Mouse (Mus musculus) lung, postnatal 0 days (tissue): ENCODE results near the gene Sorl1. TPM values are rescaled to one million over a fixed set of nuclear protein-coding genes. Genes with fewer than 3 reads are reported as not detected.

Experiments used
- ATAC-seq: fragments of 200-750 bp; cut with Nextera tagmentation; 2 replicates; pipeline ENCODE4 v1.8.0; 2017; ENCODE audit warnings: moderate library complexity
- DNase-seq: peaks from one replicate; pipeline ENCODE4 v3.0.0-alpha.2; 2016; ENCODE audit warnings: low spot score
- H3K27ac ChIP-seq: fragments of 300-500 bp; sonication (generic); 2 replicates; pipeline ENCODE4 v1.5.1; 2014; ENCODE audit warnings: antibody characterized with exemption, mild to moderate bottlenecking, low read length, mixed read lengths
- H3K27me3 ChIP-seq: fragments of 300-500 bp; sonication (generic); replicated peaks from 2 replicates; pipeline ENCODE4 v1.6.1; 2014; ENCODE audit warnings: low read length, mixed read lengths; ENCODE audit not compliant: insufficient read depth
- H3K36me3 ChIP-seq: fragments of 300-500 bp; sonication (generic); 2 replicates; pipeline ENCODE4 v1.6.1; 2014; ENCODE audit warnings: low read length, mixed read lengths; ENCODE audit not compliant: insufficient read depth
- H3K4me1 ChIP-seq: fragments of 300-500 bp; sonication (generic); 2 replicates; pipeline ENCODE4 v1.6.1; 2014; ENCODE audit warnings: antibody characterized with exemption, low read depth, low read length, mixed read lengths; ENCODE audit not compliant: insufficient read depth
- H3K4me2 ChIP-seq: fragments of 300-500 bp; sonication (generic); replicated peaks from 2 replicates; pipeline ENCODE4 v1.6.1; 2014; ENCODE audit warnings: low read depth, mild to moderate bottlenecking, low read length, moderate library complexity, mixed read lengths
- H3K4me3 ChIP-seq: fragments of 300-500 bp; sonication (generic); 2 replicates; pipeline ENCODE4 v1.5.1; 2014; ENCODE audit warnings: low read depth, low read length
- H3K9ac ChIP-seq: fragments of 300-500 bp; sonication (generic); replicated peaks from 2 replicates; pipeline ENCODE4 v1.6.1; 2014; ENCODE audit warnings: low read depth, mild to moderate bottlenecking
- H3K9me3 ChIP-seq: fragments of 300-500 bp; sonication (generic); 2 replicates; pipeline ENCODE4 v1.6.1; 2016; ENCODE audit warnings: low read length, mixed read lengths
- CTCF ChIP-seq: IDR thresholded peaks from 2 replicates; pipeline ENCODE4 v1.5.1; 2016; ENCODE audit warnings: antibody characterized with exemption, mild to moderate bottlenecking
- EP300 ChIP-seq: IDR thresholded peaks from 2 replicates; pipeline ENCODE4 v1.6.1; 2016; ENCODE audit warnings: antibody characterized with exemption, mild to moderate bottlenecking, control low read depth
- WGBS: fragments of 180-500 bp; shearing (Covaris S2); extraction: QIAGEN DNeasy Blood & Tissue Kit; methylation state at CpG from one replicate; pipeline ENCODE4 v1.1.7; 2014; 5-methylcytosine and 5-hydroxymethylcytosine counted together
- polyA plus RNA-seq: library from polyadenylated mRNA; unstranded; fragments of >200 nt; fragmentation: Nextera tagmentation; extraction: Ambion mirVana; gene quantifications from 2 replicates; pipeline ENCODE4 v1.2.1, GENCODE M21; 2015

Sorl1 gene
- polyA plus RNA-seq, 1 experiment from 2014 or later: 18.4 TPM

DNA sequence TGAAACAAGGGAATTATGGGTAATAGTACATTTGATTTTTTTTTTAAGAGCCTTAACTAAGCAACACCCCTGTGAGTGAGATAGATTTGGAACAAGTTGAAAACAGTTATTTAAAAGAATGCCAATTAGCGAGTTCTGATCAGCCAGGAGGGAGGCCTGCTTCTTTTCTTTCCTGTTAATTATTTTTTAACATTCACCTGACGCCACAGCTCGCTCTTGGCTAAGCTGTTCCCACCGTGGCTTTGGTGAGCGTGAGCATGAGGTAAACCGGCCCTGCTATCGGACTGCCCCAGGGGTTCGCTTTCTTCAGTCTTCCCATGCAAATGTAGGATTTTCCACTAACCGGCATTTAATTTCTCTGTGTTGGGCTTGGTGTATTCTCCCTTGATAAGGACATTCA, 128.8 kb downstream of the Sorl1 start:
- no peak for DNase-seq

DNA sequence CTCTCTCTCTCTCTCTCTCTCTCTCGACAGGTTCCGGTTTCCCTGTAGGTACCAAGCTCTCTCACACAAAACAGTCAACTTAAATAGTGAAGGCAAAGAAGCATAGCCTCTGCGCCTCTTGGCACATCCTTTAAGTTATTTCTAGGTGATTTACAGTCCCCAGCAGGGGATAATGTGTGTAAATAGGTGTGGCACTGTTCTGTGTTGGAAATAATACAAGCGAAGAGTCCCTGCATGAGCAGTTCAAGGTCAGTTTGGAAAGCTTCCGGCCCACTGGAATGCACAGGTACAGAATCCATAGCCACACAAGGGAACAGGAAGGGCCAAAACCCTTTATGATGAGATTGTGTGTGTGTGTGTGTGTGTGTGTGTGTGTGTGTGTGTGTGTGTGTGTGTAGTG, 130.3 kb downstream of the Sorl1 start:
- H3K9me3 ChIP-seq: no peaks in the 10 kb centered on the region
- peaks cover 4% of the 10 kb centered on the region; the same call in 1 of the 2 replicates for H3K36me3 ChIP-seq
- H3K4me3 ChIP-seq: no peak overlapping the region
- TF ChIP-seq EP300 (no peak), CTCF (no peak)
- H3K4me2 ChIP-seq: no peak overlapping the region
- H3K27ac ChIP-seq: no peak overlapping the region
- DNase-seq (no peak), ATAC-seq (no peak)
- H3K27me3 ChIP-seq: no peaks in the 10 kb centered on the region
- no peak overlapping the region for H3K9ac ChIP-seq
- WGBS: 80% methylated on average over 5 of the region's 5 CpGs
- no peaks in the 10 kb centered on the region for H3K4me1 ChIP-seq

More for the DNA sequence above, 128.8 kb downstream of the Sorl1 start:
- Histone ChIP-seq H3K27ac (no peak overlapping the region), H3K4me1 (no peaks in the 10 kb centered on the region), H3K9me3 (no peaks in the 10 kb centered on the region), H3K27me3 (no peaks in the 10 kb centered on the region), H3K4me3 (no peak overlapping the region), H3K36me3 (0 out of 2 replicates have a peak, but pooled peaks cover 4% of the 10 kb centered on the region), H3K9ac (no peak overlapping the region), H3K4me2 (no peak overlapping the region)
- no peak for TF ChIP-seq EP300
- TF ChIP-seq CTCF: no peak
- ATAC-seq: no peak
- 87% methylated on average over 9 of the region's 9 CpGs for WGBS

DNA sequence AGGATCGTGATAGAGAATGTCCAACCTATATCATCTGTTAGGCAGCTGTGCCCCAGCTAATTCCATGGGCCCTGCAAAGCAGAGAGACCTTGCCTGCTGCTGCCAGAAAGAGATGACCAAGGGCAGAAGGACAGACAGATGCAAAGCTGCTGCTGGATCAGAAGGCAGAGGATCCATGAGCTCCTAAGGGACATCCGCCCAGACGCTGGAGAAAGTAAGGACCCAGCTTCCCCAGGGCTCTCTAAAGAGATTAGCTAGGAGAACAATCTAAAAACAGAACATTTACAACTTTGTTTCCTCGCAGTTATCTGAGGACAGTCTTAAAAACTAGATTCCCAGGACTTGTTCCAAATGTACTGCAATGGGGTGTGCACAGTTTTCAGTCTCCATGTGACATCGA, 131.3 kb downstream of the Sorl1 start:
- ATAC-seq: no peak
- 80% methylated on average over 5 of the region's 5 CpGs for WGBS
- Histone ChIP-seq H3K27me3 (no peaks in the 10 kb centered on the region), H3K4me3 (no peak overlapping the region), H3K27ac (no peak overlapping the region), H3K9me3 (no peaks in the 10 kb centered on the region), H3K4me1 (no peaks in the 10 kb centered on the region), H3K4me2 (no peak overlapping the region), H3K36me3 (peaks cover 7% of the 10 kb centered on the region; the same call in 1 of the 2 replicates), H3K9ac (no peak overlapping the region)
- no peak for TF ChIP-seq CTCF
- TF ChIP-seq EP300: no peak
- DNase-seq: no peak

DNA sequence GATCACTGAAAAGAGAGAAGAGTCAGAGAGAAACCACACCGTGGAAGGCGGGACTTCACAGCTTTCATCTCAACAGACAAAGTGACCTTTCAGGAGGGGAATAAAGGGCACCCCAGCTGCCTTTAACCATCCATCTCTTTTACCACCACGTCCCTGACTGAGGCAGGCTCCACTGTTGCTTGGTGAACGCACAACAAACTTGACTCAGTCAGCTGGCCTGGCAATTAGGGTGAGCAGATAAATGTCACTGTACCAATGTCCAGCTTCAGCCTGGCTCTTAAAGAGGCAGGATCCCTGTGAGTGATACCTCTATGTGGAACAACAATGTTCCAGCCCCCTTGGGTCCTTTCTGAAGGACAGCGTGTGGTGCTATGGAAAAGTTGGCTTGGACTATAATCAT, 138.5 kb downstream of the Sorl1 start:
- Histone ChIP-seq H3K9me3 (no peaks in the 10 kb centered on the region), H3K4me2 (no peak overlapping the region), H3K4me3 (no peak overlapping the region), H3K9ac (no peak overlapping the region), H3K36me3 (peaks cover 3% of the 10 kb centered on the region), H3K4me1 (no peaks in the 10 kb centered on the region), H3K27ac (no peak overlapping the region), H3K27me3 (no peaks in the 10 kb centered on the region)
- WGBS: 70% methylated on average over 5 of the region's 5 CpGs
- TF ChIP-seq CTCF: no peak
- no peak for TF ChIP-seq EP300
- DNase-seq: no peak
- ATAC-seq: no peak

DNA sequence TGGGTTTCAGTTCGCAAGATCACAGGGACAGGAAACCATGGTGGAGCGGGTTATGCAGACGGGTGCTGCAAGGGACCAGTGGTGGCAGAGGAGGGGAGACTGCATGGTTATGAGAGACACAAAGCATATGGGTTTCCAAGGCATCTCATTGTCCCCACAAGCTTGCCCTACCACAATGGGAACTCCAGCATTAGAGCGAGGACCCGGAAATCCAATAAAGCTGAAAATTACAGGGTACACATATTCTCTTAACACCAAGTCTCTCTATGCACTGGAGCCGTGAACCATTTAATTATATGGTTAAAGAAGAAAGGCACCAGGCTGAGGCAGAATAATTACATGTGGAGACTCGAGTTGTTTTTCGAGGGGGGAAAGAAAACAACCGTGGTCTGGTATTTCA, 139.0 kb downstream of the Sorl1 start:
- Histone ChIP-seq H3K4me2 (no peak overlapping the region), H3K4me1 (no peaks in the 10 kb centered on the region), H3K9ac (no peak overlapping the region), H3K36me3 (peaks cover 3% of the 10 kb centered on the region), H3K27ac (no peak overlapping the region), H3K4me3 (no peak overlapping the region), H3K27me3 (no peaks in the 10 kb centered on the region), H3K9me3 (no peaks in the 10 kb centered on the region)
- WGBS: 81% methylated on average over 9 of the region's 9 CpGs
- no peak for ATAC-seq
- TF ChIP-seq CTCF (no peak), EP300 (no peak)
- DNase-seq: no peak

- Histone ChIP-seq H3K4me1 (no peaks in the 10 kb centered on the region), H3K27me3 (no peaks in the 10 kb centered on the region), H3K4me2 (no peak overlapping the region), H3K9me3 (no peaks in the 10 kb centered on the region), H3K36me3 (peaks cover 3% of the 10 kb centered on the region), H3K9ac (no peak overlapping the region), H3K4me3 (no peak overlapping the region), H3K27ac (no peak overlapping the region)
- TF ChIP-seq EP300 (no peak), CTCF (no peak)
- ATAC-seq: no peak
- no peak for DNase-seq
- 86% methylated on average over 11 of the region's 11 CpGs for WGBS
These were observed 139.8 kb downstream of the Sorl1 start for GRCm38 (mm10) chr9:41984306-41984705.

GRCm38 (mm10) chr9:41983286-41983685, 140.8 kb downstream of the Sorl1 start:
- ATAC-seq (no peak), DNase-seq (no peak)
- no peak overlapping the region for H3K4me3 ChIP-seq
- H3K36me3 ChIP-seq: peaks cover 3% of the 10 kb centered on the region; the same call in 1 of the 2 replicates
- TF ChIP-seq EP300 (no peak), CTCF (no peak)
- H3K4me2 ChIP-seq: no peak overlapping the region
- no peak overlapping the region for H3K27ac ChIP-seq
- H3K27me3 ChIP-seq: no peaks in the 10 kb centered on the region
- WGBS: 80% methylated on average over 3 of the region's 3 CpGs
- H3K9me3 ChIP-seq: no peaks in the 10 kb centered on the region
- H3K9ac ChIP-seq: no peak overlapping the region
- H3K4me1 ChIP-seq: no peaks in the 10 kb centered on the region
